Mouse (Mus musculus): ENCODE measurements around the gene Msrb2.

The Msrb2 gene

DNA sequence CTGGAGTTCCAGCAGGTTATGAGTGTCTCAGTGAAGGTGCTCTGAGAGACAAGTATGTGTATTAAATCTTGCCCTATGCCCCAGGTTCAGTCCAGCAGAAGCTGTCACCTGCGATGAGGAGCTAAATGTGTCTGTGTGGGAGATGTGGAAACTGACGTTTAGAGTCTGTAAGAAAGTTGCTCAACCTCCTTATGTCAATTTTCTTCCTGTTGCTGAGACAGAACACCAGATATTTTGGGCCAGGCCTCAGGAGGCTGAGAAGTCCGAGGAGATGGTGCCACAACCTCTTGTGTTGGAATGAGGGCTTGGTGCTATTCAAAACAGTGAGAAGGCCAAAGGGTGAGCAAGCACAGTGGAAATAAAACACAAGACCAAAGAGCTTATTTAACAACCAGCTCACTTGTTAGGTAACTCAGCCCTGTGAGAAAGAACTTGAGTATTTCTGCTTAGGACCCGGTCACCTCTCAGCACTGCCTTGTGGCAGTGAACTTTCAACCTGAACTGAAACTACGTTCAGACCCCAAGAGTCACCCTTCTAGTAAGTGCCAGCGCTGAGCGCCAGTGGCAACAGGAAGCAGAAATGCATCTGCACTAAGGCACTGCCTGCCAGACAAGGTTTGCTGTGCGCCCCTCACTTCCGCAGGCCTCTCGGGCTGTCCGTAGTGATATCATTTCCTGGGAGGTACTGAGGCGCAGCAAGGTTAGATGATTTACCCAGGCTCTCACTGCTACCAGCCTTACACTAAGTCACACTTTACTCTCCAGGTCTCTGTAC, 17.3 kb downstream of the Msrb2 start:
- DNase-seq (ENCODE audit: low spot score in 2 of 2): peak; percentile 63 to 66

DNA sequence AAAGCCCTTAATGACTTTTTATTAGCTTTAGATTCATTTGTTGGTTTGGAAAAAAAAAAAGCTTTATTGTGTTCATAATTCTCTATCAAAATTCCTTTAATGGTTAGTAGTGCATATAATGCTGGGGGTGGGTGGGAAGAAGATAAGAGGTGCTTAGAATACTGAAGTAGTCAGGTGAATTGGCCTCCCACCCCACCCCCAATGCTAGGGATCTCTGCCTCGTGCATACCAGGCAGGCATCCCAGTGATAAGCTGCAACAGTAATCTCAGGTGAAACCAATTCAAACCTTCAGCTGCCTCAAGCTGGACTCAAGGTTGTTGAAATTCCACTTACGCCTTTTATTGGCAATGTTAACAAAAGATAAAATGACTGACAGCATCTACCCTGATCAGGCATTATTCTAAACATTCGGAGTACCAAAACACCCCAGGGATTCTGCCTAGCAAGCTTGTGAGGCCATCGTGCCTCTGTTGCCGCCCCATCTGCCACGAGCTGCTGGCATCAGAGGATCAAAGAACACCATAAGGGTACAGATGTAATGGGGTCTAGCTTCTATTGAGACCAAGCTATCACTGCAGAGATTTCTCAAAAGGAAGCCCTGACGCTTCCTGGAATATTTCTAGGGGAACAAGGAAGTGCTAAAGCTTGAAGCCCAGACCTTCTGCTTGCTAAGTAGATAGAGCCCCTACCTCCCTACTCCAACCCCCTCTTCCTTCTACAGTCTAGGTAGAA, 19.3 kb downstream of the Msrb2 start:
- no peak for DNase-seq (ENCODE audit: low spot score in 2 of 2)

DNA sequence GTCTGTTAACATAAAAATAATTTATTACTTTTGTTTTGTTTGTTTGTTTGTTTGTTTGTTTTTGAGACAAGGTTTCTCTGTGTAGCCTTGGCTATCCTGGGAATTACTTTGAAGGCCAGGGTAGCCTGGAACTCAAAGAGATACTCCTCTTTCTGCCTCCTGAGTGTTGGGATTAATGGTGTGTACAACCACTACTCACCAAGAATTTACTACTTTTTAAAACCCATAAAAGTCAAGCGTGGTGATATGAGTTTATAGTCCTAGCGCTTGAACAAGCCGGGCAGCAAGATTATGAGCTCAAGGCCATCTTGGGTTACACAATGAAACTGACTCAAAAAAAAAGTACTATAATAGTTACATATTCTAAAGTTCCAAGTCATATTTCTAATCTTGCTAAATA, 20.4 kb downstream of the Msrb2 start:
- DNase-seq (ENCODE audit: low spot score in 2 of 2): no peak

DNA sequence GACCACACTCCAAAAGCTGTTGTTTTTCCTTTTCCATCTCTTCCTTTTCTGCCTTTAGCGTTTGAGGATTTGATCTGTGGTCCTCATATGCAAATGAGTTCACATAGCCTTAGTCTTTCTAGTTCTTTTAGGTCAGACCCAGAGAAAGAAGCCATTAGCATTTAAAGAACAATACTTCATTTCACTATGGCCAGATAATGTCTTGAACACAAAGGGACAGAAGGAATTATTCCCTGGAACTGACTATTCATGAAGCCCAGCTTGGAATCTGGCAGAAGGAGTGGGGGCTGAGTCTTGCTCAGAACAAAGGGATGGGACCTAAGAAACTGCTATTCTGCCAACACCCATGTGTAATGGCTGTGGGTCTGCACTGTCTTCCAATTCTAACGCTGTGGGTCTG, 21.6 kb downstream of the Msrb2 start:
- DNase-seq (ENCODE audit: low spot score in 2 of 2): no peak

DNA sequence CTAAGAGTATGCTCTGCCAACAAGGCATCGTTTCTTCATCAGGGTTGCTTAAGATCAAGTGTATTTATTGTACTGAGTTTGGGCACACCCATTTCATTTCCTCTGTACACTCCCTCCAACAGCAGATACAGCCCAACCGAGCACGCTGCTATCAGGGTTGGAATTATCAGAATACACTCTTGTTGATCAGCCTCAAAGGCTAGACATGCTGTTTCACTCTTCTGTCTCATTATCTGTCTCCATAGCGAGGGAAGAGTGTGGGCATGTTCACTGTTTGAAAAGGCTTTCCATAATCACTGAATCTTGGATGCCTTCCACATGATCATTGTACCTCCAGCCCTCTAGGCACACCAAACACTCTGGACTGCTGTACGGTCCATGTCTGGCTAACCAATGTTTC, 34.2 kb downstream of the Msrb2 start:
- no peak for DNase-seq (ENCODE audit: low spot score in 2 of 2)

DNA sequence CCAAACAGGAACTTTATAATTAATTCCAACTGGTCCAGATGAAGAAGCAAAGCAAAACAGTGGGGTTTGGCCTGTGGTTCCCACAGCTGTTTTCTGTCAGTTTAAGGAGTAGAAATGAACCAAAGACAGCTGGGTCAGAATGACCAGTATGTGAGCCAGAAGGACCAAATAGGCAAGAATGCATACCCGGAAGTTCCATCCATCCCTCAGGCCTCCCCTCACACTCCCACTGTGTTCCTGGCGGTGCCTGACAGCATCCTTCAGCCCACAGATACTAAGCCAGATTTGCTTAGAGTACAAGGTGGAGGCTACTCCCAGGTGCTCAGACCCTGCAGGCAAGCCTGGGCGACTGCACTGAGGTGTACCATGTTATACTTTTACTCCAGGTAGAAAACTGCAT, 35.3 kb downstream of the Msrb2 start:
- DNase-seq (ENCODE audit: low spot score in 2 of 2): no peak

DNA sequence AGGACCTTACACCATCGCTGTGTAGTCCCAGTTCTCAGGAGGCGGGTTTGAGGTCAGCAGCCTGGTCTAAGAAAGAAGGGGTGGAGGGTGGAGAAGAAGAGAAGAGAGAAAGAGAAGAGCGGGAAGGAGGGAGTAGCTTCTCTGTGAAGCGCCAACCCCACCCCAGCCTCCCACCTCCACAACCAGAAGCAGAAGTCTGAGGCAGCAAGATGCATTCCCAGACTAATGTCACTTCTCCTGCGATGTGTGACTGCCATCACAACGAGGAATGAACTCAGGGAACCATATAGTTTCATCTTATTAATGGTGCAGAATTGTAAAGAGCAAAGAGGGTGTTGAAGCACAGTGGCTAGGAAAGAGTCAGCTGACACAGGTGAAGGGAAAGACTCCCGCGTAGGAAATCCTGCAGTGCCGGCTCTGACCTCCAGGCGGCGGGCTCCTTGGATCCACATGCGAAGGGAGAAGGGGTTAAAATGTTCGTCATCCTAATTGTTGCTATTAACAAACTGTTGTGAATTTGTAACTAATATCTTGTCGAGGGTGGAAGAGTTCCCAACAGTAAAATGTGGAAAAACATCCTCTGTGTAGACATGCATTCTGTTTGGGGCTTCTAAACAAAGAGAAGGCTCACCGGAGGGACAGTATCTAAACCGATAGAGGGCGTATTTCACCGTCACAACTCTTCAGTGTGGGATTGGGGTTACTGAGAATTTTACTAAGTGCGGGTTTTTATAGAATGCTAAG, 43.2 kb downstream of the Msrb2 start:
- peak; percentile 35 to 66 for DNase-seq (ENCODE audit: low spot score in 2 of 2)

DNA sequence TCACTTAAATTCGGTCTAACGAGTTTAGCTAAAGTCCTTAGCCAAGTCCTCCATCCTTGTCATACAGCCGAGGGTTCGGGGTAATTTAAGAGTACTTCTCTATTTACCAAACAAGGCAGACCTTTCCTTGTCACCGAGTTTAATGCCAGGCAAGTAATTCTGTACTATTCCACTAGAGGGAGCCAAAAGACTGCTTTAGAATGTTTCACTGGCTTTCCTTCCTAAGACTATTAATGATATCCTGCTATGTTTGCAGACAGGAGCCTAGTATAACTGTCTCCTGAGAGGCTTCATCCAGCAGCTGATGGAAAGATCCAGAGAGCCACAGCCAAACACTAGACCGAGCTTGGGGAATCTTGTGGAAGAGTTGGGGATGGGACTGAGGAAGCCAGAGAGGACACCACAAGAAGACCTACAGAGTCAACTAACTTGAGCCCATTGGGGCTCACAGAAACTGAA, 43.9 kb downstream of the Msrb2 start:
- peak in 1 of 2 experiments; percentile 66 for DNase-seq (ENCODE audit: low spot score in 2 of 2)

DNA sequence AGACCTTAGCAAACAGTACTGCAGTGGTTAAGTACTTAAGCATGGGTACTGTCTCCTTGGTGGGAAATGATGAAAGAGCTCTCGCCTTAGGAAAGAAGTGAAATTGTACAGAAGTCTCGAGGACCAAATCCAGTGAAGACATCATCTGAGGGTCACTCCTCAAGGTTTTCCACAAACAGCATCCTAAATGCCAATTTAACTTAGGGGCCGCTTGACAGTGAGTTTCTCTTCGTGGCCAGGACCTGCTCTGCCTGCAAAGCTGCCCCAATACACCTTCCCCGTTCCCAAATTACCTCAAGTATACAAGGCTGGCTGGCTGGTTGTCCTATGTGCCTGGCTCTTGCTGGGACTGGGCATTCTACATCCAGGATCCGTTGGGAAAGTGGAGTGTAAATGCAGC, 44.8 kb downstream of the Msrb2 start:
- DNase-seq (ENCODE audit: low spot score in 2 of 2): no peak

DNA sequence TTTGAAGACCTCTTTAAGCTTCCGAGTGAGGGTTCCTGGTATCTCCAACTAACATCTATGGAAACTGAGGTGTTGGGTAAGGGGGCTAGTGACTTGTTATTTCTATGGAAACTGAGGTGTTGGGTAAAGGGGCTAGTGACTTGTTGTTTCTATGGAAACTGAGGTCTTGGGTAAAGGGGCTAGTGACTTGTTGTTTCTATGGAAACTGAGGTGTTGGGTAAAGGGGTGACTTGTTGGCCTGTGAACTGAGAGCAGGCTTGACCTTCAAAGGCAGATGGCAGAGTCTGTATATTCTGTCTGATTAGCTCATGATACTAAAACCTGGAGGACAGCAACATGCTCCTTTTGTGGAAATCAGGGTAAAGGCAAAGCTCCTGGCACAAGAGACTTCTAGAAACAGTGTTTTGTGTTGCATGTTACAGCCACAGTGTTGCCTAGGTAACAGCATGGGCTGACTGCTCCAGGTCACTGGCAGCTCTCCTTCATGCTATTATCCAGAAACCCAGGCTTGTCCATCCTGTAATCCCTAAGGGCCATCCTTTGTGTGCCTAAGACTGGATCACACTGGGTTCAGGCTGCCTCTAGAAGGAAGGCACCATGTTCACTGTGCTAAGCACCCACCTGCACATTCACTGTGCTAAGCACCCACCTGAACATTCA, 48.6 kb downstream of the Msrb2 start:
- DNase-seq (ENCODE audit: low spot score in 2 of 2): no peak

DNA sequence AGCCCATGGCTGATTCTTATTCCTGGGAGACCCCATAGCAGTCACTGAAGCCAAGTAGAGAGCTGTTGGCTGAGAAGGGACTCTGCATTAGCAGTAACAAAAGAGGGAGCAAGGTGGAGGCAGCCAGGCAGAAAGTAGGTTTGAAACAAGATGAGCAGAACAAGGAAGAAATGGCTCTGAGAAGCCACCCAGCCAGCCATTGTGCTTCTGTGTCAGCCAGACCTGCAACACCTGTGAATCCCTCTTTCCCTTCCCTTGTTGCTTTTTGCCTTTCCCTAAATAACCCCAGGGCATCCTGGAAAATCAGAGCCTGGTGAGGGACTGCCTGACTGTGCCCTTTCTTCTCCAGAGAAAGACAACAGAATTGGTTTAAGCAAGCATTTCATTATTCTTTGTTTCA, 51.0 kb downstream of the Msrb2 start:
- DNase-seq (ENCODE audit: low spot score in 2 of 2): no peak

DNA sequence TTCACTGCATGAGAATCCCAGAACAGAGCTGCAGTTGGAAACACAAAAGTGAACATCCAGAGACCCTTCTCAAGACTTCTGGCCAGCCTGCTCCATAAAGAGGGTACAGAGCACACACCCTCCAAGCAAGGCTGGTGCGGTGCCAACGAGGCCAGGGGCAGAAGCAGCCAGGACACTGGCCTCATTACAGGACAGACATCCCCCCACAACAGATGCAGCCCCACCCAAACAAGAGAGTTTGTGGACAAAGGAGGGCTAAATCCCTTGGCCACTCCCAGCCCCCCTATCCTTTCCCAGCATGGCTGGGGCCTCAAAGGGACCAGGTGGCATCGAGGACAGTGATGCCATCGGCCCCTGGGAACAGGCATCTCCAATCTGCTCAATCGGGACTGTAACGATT, 51.8 kb downstream of the Msrb2 start:
- no peak for DNase-seq (ENCODE audit: low spot score in 2 of 2)

DNA sequence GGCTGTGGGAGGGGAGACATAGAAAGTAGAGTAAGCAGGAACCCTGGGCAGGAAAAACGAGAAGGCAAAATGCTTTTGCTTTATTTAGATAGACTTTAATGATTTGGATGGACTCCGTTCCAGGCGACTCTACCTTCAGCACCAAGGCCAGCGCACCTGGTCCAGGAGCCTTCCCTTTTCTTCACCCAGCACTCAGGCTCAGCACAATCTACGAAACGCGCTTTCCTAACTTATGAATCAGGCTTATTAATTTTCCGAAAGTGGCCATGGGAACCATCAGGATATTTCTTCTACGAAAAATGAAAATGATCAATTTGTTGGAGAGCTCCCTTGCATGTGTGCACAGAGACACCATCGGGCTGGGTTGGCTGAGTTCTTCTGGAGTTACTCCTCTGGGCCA, 57.8 kb downstream of the Msrb2 start:
- DNase-seq (ENCODE audit: low spot score in 2 of 2): no peak

DNA sequence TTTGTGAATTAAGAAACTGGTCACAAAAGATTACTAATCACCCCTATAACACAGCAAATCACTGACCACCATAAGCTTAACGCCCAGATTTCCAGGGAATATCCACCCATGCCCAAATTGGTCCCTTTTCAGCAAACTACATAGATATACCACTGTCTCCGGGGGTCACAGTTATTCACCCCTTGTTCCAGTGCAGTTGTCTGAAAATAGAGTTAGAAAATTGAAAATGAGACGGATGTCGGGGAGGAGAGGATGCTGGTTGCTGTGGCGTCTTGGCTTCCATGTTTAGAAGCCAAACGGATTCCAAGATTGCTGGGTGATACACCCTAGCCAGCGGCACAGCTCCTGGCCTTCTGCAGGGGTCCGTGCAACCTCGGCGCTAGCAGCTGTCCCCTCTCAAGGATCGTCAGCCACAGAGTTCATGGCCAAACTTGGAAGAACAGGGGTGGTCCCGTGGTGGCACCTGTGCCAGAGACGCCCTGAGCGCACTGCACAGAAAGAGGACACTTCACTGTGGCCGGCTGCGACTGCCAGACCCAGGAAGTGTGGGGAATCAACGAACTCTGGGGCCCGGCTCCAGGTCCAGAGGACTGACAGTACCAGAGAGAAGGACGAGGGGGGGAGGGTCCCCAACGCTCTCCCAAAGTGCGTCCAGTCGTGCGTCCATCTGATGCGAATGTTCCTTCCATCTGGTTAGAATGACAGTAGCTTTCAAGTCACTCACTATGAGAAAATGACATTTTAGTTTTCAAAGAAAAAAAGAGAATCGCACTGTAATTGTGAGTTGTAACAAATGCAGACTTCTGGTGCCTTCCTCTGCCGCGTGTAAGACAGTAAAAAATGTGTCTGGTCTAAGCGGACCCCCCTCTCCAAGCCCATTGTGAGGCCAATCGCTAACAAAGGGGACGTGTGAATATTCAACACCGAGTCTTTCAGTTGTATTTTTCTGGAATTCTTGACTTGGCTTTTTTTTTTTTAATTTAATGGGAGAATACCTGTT, 58.8 kb downstream of the Msrb2 start:
- no peak for DNase-seq (ENCODE audit: low spot score in 2 of 2)

DNA sequence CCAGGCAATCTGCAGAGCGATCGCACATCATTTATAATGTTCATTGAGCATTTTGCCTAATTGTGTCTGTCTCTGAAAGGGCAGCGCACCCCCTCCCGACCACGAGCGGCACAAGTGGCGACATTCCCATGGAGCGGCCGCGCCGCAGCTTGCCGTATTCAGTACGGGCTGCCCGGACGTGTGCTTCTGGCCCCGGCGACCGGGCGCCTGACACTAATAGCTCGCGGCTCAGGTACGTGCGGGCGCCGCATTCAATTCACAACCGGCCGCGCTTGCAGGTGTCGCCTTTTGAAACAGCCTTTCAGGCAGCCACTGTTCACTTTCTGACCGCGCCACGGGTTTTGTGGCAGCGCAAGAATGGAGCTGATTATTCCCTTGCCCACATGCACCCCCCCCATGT, 59.5 kb downstream of the Msrb2 start:
- no peak for DNase-seq (ENCODE audit: low spot score in 2 of 2)

DNA sequence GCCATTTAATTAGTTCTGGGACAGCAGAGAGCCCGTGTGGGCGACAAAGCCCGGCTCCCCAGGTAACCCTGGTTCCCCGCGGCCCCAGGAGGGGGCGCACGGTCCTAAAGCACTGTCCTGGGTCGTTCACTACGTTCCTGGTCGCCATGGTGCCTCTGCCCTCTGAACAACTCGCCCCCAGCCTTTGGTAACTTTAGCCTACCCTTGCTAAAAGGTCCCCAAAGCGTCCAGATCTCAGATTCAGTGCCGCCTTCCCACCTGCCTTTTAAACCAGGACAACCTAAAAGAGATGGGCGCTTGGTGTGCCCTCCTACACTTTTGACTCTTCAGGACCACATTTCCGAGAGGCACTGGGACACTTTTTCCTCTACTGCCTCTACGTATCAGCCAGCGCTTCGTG, 59.9 kb downstream of the Msrb2 start:
- no peak for DNase-seq (ENCODE audit: low spot score in 2 of 2)

DNA sequence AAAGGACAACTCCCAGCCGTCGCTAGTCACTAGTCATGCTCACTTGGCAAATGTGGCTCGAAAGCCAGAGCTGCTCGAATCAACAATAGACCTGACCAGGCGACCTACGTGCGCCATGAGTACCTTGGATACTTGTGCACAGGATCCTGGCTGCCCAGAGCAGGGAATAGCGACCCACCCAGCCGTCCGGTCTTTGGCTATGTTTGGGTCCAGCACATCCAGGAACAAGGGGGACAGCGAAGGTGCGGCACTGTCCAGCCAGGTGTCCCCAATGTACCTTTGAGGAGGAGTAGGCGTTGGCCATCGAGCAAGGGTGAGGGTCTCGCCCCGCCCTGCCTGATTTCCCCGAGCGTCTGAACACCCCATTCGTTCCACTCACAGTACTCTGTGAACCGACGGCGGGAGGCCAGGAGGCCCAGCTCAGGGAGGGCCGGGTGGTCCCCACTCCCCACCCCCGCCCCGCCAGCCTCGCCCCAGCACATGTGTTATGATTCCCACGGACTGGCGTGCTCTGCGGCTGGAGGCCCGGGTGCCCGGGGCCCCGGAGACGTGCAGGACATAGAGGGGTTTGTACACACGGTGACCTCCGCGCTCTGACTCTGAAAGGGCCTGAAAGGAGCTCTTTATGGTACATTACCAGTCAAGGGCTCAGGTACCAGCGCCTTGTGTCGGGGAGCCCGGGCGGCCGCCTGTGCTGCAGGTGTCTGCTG, 60.5 kb downstream of the Msrb2 start:
- no peak for DNase-seq (ENCODE audit: low spot score in 2 of 2)

DNA sequence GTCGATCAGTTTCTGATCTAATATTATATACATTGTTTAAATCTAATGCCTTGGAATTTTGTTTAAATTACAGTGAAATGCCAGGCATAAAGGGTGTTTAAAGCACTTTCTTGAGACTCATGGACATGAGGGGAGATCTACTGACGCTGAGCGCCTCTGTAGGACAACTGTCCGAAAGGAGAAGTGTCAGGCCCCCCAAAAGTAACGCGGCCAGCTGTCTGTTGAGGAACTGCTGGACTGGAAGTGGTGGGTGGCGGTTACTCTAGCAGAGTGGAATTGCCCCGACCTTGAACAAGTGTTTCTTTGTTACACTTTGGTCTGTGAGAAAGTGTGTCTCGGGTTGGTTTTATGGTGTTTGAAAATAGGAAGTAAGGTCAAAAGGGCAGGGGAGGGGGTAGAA, 73.1 kb downstream of the Msrb2 start:
- DNase-seq (ENCODE audit: low spot score in 2 of 2): no peak
